Mouse (Mus musculus): ENCODE measurements around the gene Slc16a11.

GRCm38 (mm10) chr11:70185120-70185519, 27.4 kb upstream of the Slc16a11 start:
- TF ChIP-seq CTCF (conservative IDR thresholded peaks at IDR 0.05; ENCODE audit: low read length) (no peak), POU5F1 (IDR thresholded peaks at IDR 0.05; ENCODE audit: borderline replicate concordance, low read length) (no peak), NANOG (IDR thresholded peaks at IDR 0.05; ENCODE audit: borderline replicate concordance, low read length) (no peak)
